Mouse (Mus musculus) CH12.LX (cell line): ENCODE measurements around the gene Zbtb20. TPM values are rescaled to one million over a fixed set of nuclear protein-coding genes. Genes with fewer than 3 reads are reported as not detected.
A peak's percentile ranks its signal among the peaks of the same experiment; 100 is the strongest.

ENCODE experiments used
- DNase-seq: peaks from one replicate; pipeline ENCODE4 v3.0.0-alpha.2; 2013; ENCODE audit errors: extremely low read depth
- H3K27ac ChIP-seq: 2 replicates; pipeline ENCODE4 v1.5.1; 2012; ENCODE audit warnings: low read depth, mild to moderate bottlenecking, control low read depth, moderate library complexity; ENCODE audit not compliant: insufficient read depth
- H3K27me3 ChIP-seq: replicated peaks from 2 replicates; pipeline ENCODE3; 2012; ENCODE audit warnings: inconsistent platforms
- H3K36me3 ChIP-seq, 2 experiments: replicated peaks in 1 of 2; 2 replicates each; pipeline versions ENCODE3 to v1.6.1; 2012; ENCODE audit warnings: inconsistent platforms in 1 of 2, low read length in 1 of 2, mild to moderate bottlenecking in 1 of 2, mixed read lengths in 1 of 2, moderate library complexity in 1 of 2; ENCODE audit not compliant: control insufficient read depth in 1 of 2, insufficient read depth in 1 of 2
- H3K4me1 ChIP-seq, 2 experiments: 2 replicates each; pipeline ENCODE4 v1.6.1; 2012; ENCODE audit warnings: inconsistent platforms in 1 of 2, moderate library complexity in 1 of 2; ENCODE audit not compliant: insufficient read depth in 2 of 2, control insufficient read depth in 1 of 2
- H3K4me2 ChIP-seq: 2 replicates; pipeline ENCODE4 v1.6.1; 2012; ENCODE audit warnings: low read depth, mild to moderate bottlenecking, control low read depth; ENCODE audit not compliant: poor library complexity, insufficient read depth, severe bottlenecking
- H3K4me3 ChIP-seq, 3 experiments: fragments of 150-350 bp in 1 of 3; sonication (generic) in 1 of 3; replicated peaks in 1 of 3; 2 replicates each; pipeline versions ENCODE3 to v1.5.1; 2011 to 2012; ENCODE audit warnings: low read depth in 2 of 3, low read length in 2 of 3, mild to moderate bottlenecking in 2 of 3, moderate library complexity in 2 of 3, control low read depth in 1 of 3, improper control_type of control experiment in 1 of 3, inconsistent platforms in 1 of 3, mixed read lengths in 1 of 3; ENCODE audit not compliant: poor library complexity in 1 of 3
- H3K79me2 ChIP-seq: replicated peaks from 2 replicates; pipeline ENCODE4 v1.6.1; 2012; ENCODE audit warnings: mild to moderate bottlenecking, moderate library complexity; ENCODE audit not compliant: control insufficient read depth, poor library complexity, insufficient read depth, severe bottlenecking; ENCODE audit errors: extremely low read depth
- H3K9ac ChIP-seq: 2 replicates; pipeline ENCODE4 v1.6.1; 2012; ENCODE audit warnings: low read depth, mild to moderate bottlenecking, control low read depth, moderate library complexity; ENCODE audit not compliant: insufficient read depth
- H3K9me3 ChIP-seq: replicated peaks from 2 replicates; pipeline ENCODE3; 2012; ENCODE audit warnings: low read length, inconsistent platforms, mixed read lengths
- BHLHE40 ChIP-seq: IDR thresholded peaks from 2 replicates; pipeline ENCODE4 v1.6.1; 2011; ENCODE audit warnings: mild to moderate bottlenecking, low read depth, low read length, improper control_type of control experiment
- CHD1 ChIP-seq: IDR thresholded peaks from 2 replicates; pipeline ENCODE4 v1.6.1; 2012; ENCODE audit warnings: low read depth, low read length, improper control_type of control experiment, inconsistent platforms
- CTCF ChIP-seq, 2 experiments: IDR thresholded peaks in 1 of 2; conservative IDR thresholded peaks in 1 of 2; 2 replicates each; pipeline ENCODE4 v1.5.1; 2011 to 2012; ENCODE audit warnings: low read depth in 2 of 2, low read length in 2 of 2, improper control_type of control experiment in 1 of 2, inconsistent platforms in 1 of 2, mild to moderate bottlenecking in 1 of 2, moderate library complexity in 1 of 2
- EP300 ChIP-seq: IDR thresholded peaks from 2 replicates; pipeline ENCODE4 v1.6.1; 2011; ENCODE audit warnings: low read length, improper control_type of control experiment
- ETS1 ChIP-seq: conservative IDR thresholded peaks from 2 replicates; pipeline ENCODE4 v1.6.1; 2012; ENCODE audit warnings: low read depth, mild to moderate bottlenecking, inconsistent platforms, low read length, improper control_type of control experiment, moderate library complexity
- HCFC1 ChIP-seq: IDR thresholded peaks from 2 replicates; pipeline ENCODE4 v1.6.1; 2012; ENCODE audit warnings: low read depth, mild to moderate bottlenecking, inconsistent platforms, low read length, improper control_type of control experiment
- JUN ChIP-seq: IDR thresholded peaks from 2 replicates; pipeline ENCODE4 v1.6.1; 2011; ENCODE audit warnings: low read depth, mild to moderate bottlenecking, low read length, improper control_type of control experiment, moderate library complexity; ENCODE audit not compliant: insufficient read depth
- JUND ChIP-seq: conservative IDR thresholded peaks from 2 replicates; pipeline ENCODE4 v1.6.1; 2011; ENCODE audit warnings: low read depth, low read length, improper control_type of control experiment
- MAFK ChIP-seq: IDR thresholded peaks from 2 replicates; pipeline ENCODE4 v1.6.1; 2011; ENCODE audit warnings: low read length, improper control_type of control experiment; ENCODE audit not compliant: insufficient replicate concordance
- MEF2A ChIP-seq: IDR thresholded peaks from 2 replicates; pipeline ENCODE4 v1.6.1; 2014; ENCODE audit warnings: low read depth, mild to moderate bottlenecking, inconsistent platforms, low read length, improper control_type of control experiment, borderline replicate concordance
- PAX5 ChIP-seq: IDR thresholded peaks from 2 replicates; pipeline ENCODE4 v1.6.1; 2012; ENCODE audit warnings: low read length, inconsistent platforms, mixed read lengths
- POLR2AphosphoS2 ChIP-seq: IDR thresholded peaks from 2 replicates; pipeline ENCODE4 v1.6.1; 2011; ENCODE audit warnings: low read depth, low read length, improper control_type of control experiment
- RCOR1 ChIP-seq: conservative IDR thresholded peaks from 2 replicates; pipeline ENCODE4 v1.6.1; 2012; ENCODE audit warnings: low read depth, mild to moderate bottlenecking, inconsistent platforms, low read length, improper control_type of control experiment
- dilution Hi-C: fragments of 300-500 bp; cut with MboI; formaldehyde crosslinking; loops from 2 replicates; pipeline ENCODE4 v1.14.3; 2020; ENCODE audit warnings: low sequenced_read_pairs; ENCODE audit not compliant: extremely low pct_unique_long_range_greater_than_20kb, extremely low pct_ligation_motif_present
- in situ Hi-C: fragments of 300-500 bp; cut with MboI; formaldehyde crosslinking; loops from 3 replicates; pipeline ENCODE4 v1.14.3; 2019; ENCODE audit warnings: low sequenced_read_pairs, low pct_ligation_motif_present, low pct_unique_long_range_greater_than_20kb, mixed read lengths
- polyA plus RNA-seq: library from polyadenylated mRNA; unstranded; fragments of >175 nt; gene quantifications from 2 replicates; pipeline ENCODE4 v1.2.1, GENCODE M21; 2012; ENCODE audit warnings: low read depth; ENCODE audit not compliant: insufficient read length
- total RNA-seq, 2 experiments: library from RNA; depleted of rRNA; stranded (reverse); fragments of 300-350 nt in 1 of 2; fragments of >200 nt in 1 of 2; gene quantifications; 2 replicates each; pipeline ENCODE4 v1.2.3; 2012 to 2014

Zbtb20 gene
- total and polyA plus RNA-seq, 3 experiments: 24.9 to 58.0 (median 51.6) TPM

DNA sequence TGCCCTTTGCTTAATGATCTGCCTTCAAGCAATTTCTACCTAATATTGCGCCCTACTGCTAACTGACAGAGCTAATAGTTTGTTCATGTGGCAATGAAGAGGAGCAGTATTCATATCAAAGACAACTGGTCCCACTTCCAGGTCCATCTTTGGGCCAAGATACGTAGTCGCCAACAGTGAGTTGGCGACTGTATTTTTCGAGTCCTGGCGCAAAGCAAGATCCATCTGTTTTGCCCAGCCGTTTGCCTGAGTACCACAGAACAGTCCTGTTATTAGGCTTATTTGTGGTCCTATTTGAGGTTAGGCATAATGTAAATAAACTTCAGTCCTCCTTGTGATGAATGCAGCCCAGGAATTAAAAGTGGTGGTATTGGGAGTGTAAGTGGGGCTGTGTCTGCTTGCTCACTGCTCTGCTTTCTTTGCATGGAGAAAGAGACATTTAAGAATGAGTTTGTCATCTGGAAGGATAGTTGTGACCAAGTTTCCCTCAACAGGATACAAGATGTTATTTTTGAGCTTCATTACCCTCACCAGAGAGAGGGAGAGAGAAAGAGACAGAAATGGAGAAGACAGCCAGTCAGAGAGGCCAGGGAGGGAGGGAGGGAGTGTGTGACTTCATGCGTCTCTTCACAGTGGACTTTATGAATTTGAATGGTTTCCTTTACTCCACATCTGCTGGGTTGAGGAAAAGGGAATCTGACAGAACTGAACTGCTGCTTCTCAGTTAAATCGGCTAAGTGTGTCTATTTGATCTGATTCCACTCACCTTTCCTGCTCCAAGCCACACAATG is 315.6 kb downstream of the Zbtb20 start:
- H3K9me3 ChIP-seq: no peaks in the 10 kb centered on the region
- in situ Hi-C loops: no loop called here
- H3K27me3 ChIP-seq: no peaks in the 10 kb centered on the region
- no peak overlapping the region for H3K4me3 ChIP-seq
- H3K4me2 ChIP-seq: no peak overlapping the region
- dilution Hi-C loops: no loop called here
- no peak overlapping the region for H3K27ac ChIP-seq
- no peak overlapping the region for H3K9ac ChIP-seq
- peaks cover 5 to 39% of the 10 kb centered on the region in 2 experiments; a peak in 3 of 4 replicates for H3K4me1 ChIP-seq
- no peaks in the 10 kb centered on the region for H3K36me3 ChIP-seq
- no peak for TF ChIP-seq MAFK
- 0 out of 2 replicates have a peak, but pooled peaks have one; percentile 41 for TF ChIP-seq CHD1
- no peak for TF ChIP-seq PAX5
- TF ChIP-seq RCOR1: 0 out of 2 replicates have a peak, but pooled peaks have one; percentile 30
- no peak for TF ChIP-seq CTCF (conservative IDR thresholded peaks at IDR 0.05 in 1 of 2, IDR thresholded peaks at IDR 0.05 in 1 of 2; ENCODE audit: low read depth in 2 of 2, low read length in 2 of 2)
- TF ChIP-seq POLR2AphosphoS2: no peak
- no peaks in the 10 kb centered on the region for H3K79me2 ChIP-seq
- DNase-seq: no peak

DNA sequence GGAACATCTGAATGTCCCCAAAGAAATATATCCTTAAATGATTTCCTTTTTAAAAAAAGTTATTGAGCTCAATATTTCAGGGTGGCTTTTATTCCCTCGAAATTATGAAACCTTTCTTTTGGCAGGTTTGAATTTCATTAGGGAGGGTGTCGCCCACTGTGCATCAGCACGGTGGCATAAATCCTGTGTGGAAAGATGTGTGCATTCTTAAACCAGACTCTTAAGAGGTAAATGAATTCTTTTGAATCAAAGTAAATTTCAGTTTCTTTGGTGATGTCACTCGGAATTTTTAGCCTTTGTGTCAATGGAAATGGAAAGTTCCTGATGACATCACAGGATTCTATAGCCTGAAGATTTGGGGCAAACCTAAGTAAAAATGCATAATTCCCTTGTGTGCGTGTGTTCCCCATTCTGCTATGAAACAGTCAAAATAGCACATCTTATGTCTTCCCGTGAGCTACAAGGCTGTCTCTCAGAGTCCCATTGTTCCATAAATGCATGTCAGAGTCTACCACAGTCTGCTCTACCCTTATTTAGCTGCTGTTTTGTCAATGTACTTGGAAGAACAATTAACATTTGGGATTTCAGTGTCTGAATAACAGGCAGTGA is 318.1 kb downstream of the Zbtb20 start:
- no peak overlapping the region for H3K9ac ChIP-seq
- DNase-seq: no peak
- no peaks in the 10 kb centered on the region for H3K27me3 ChIP-seq
- H3K4me1 ChIP-seq: peaks cover 5 to 39% of the 10 kb centered on the region in 2 experiments; a peak in 3 of 4 replicates
- no peaks in the 10 kb centered on the region for H3K36me3 ChIP-seq
- H3K4me2 ChIP-seq: no peak overlapping the region
- H3K79me2 ChIP-seq: no peaks in the 10 kb centered on the region
- TF ChIP-seq MEF2A (peak; percentile 79; the same call in 1 of the 2 replicates), BHLHE40 (peak; percentile 31; the same call in 1 of the 2 replicates), EP300 (peak; percentile 72; the same call in 1 of the 2 replicates), HCFC1 (no peak), CHD1 (no peak), POLR2AphosphoS2 (no peak), ETS1 (peak; percentile 60), JUN (peak; percentile 77), JUND (peak; percentile 35; the same call in 1 of the 2 replicates)
- TF ChIP-seq, all 38 proteins: peak for 6
- no peaks in the 10 kb centered on the region for H3K9me3 ChIP-seq
- H3K27ac ChIP-seq: no peak overlapping the region
- in situ Hi-C loops (no loop called here), dilution Hi-C loops (no loop called here)
- H3K4me3 ChIP-seq: no peak overlapping the region
